Mouse (Mus musculus) heart, postnatal 0 days (tissue): ENCODE measurements around the gene Adgrf5. TPM values are rescaled to one million over a fixed set of nuclear protein-coding genes. Genes with fewer than 3 reads are reported as not detected.
A peak's percentile ranks its signal among the peaks of the same experiment; 100 is the strongest.

ENCODE experiments used
- ATAC-seq: fragments of 200-750 bp; cut with Nextera tagmentation; 2 replicates; pipeline ENCODE4 v1.8.0; 2017; ENCODE audit warnings: low read depth, moderate number of reproducible peaks, moderate library complexity; ENCODE audit not compliant: insufficient read depth
- DNase-seq: peaks from one replicate; pipeline ENCODE4 v3.0.0-alpha.2; 2016; ENCODE audit warnings: low spot score
- H3K27ac ChIP-seq: fragments of 300-500 bp; sonication (generic); 2 replicates; pipeline ENCODE4 v1.5.1; 2014; ENCODE audit warnings: low read depth, mild to moderate bottlenecking
- H3K27me3 ChIP-seq: fragments of 300-500 bp; sonication (generic); 2 replicates; pipeline ENCODE4 v1.6.1; 2014; ENCODE audit warnings: low read length, mixed read lengths; ENCODE audit not compliant: control insufficient read depth, insufficient read depth
- H3K36me3 ChIP-seq: fragments of 300-500 bp; sonication (generic); replicated peaks from 2 replicates; pipeline ENCODE4 v1.6.1; 2014; ENCODE audit warnings: low read length, mixed read lengths; ENCODE audit not compliant: control insufficient read depth, insufficient read depth
- H3K4me1 ChIP-seq: fragments of 300-500 bp; sonication (generic); 2 replicates; pipeline ENCODE4 v1.6.1; 2014; ENCODE audit warnings: antibody characterized with exemption; ENCODE audit not compliant: control insufficient read depth, insufficient read depth
- H3K4me2 ChIP-seq: fragments of 300-500 bp; sonication (generic); 2 replicates; pipeline ENCODE4 v1.6.1; 2014; ENCODE audit warnings: low read depth, mild to moderate bottlenecking, low read length, moderate library complexity
- H3K4me3 ChIP-seq: fragments of 300-500 bp; sonication (generic); 2 replicates; pipeline ENCODE4 v1.5.1; 2014; ENCODE audit warnings: low read depth, low read length
- H3K9ac ChIP-seq: fragments of 300-500 bp; sonication (generic); replicated peaks from 2 replicates; pipeline ENCODE4 v1.6.1; 2014; ENCODE audit warnings: low read depth, low read length, mixed read lengths
- H3K9me3 ChIP-seq: fragments of 300-500 bp; sonication (generic); replicated peaks from 2 replicates; pipeline ENCODE4 v1.6.1; 2016; ENCODE audit warnings: low read length; ENCODE audit not compliant: control insufficient read depth
- CTCF ChIP-seq: IDR thresholded peaks from 2 replicates; pipeline ENCODE4 v1.5.1; 2016; ENCODE audit warnings: antibody characterized with exemption, control low read depth, low read depth
- EP300 ChIP-seq: IDR thresholded peaks from 2 replicates; pipeline ENCODE4 v1.6.1; 2016; ENCODE audit warnings: antibody characterized with exemption, low read depth
- WGBS: fragments of 180-500 bp; shearing (Covaris S2); extraction: QIAGEN DNeasy Blood & Tissue Kit; methylation state at CpG from one replicate; pipeline ENCODE4 v1.1.7; 2014; 5-methylcytosine and 5-hydroxymethylcytosine counted together
- polyA plus RNA-seq: library from polyadenylated mRNA; unstranded; fragments of >200 nt; fragmentation: Nextera tagmentation; extraction: Ambion mirVana; gene quantifications from 2 replicates; pipeline ENCODE4 v1.2.1, GENCODE M21; 2015
- total RNA-seq: library from RNA; depleted of rRNA; stranded (reverse); fragments of >200 nt; gene quantifications from 2 replicates; pipeline ENCODE4 v1.2.3, GENCODE M21; 2014; ENCODE audit warnings: low replicate concordance

The Adgrf5 gene
- total and polyA plus RNA-seq, 2 experiments from 2014 or later: 19.1 to 89.0 TPM

DNA sequence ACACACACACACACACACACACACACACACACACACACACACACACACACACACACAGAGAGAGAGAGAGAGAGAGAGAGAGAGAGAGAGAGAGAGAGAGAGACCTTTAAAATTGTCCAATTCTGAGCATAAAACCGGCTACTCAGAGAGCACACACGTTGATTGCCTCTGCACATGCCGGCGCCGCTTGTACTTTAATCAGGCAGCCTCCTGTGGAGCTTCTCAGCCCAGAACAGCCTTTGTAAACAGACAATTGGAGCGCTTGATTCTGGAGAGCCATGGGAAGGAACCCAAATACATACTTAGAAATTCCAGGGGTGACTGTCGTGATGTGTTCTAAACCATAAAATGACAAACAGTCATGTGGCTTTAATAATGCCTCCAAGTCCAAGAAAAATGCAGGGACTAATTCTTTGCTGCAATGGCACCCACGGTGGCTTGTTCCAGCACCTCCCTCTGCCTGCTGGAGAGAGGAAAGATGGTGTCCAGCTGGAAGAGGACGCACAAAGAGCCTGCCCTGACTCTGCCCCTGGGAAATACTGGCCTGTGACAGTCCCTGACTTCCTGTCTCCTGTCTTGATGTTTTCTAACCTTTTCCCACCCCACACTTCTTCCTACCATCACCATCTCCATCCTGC, 2.2 kb upstream of the Adgrf5 start:
- no peak for DNase-seq
- H3K4me3 ChIP-seq: no peak overlapping the region

GRCm38 (mm10) chr17:43361021-43361420, 770 bp downstream of the Adgrf5 start:
- Histone ChIP-seq H3K9ac (peak overlapping the region; percentile 51), H3K4me1 (peaks cover 18% of the 10 kb centered on the region), H3K27me3 (peaks cover 7% of the 10 kb centered on the region; the same call in 1 of the 2 replicates), H3K4me2 (peak overlapping the region; percentile 55), H3K27ac (peak overlapping the region; percentile 55), H3K9me3 (no peaks in the 10 kb centered on the region), H3K4me3 (peak overlapping the region; percentile 42), H3K36me3 (no peaks in the 10 kb centered on the region)
- TF ChIP-seq CTCF (no peak), EP300 (no peak)
- DNase-seq: no peak
- WGBS: 59% methylated on average over 11 of the region's 11 CpGs
- no peak for ATAC-seq

More for the DNA sequence above, 2.2 kb upstream of the Adgrf5 start:
- 30% methylated on average over 9 of the region's 9 CpGs for WGBS
- Histone ChIP-seq H3K4me2 (peak overlapping the region; percentile 26; the same call in 1 of the 2 replicates), H3K9me3 (no peaks in the 10 kb centered on the region), H3K9ac (no peak overlapping the region), H3K27me3 (peaks cover 7% of the 10 kb centered on the region; the same call in 1 of the 2 replicates), H3K36me3 (no peaks in the 10 kb centered on the region), H3K4me1 (peaks cover 6% of the 10 kb centered on the region; the same call in 1 of the 2 replicates), H3K27ac (no peak overlapping the region)
- no peak for TF ChIP-seq EP300
- TF ChIP-seq CTCF: no peak
- ATAC-seq: no peak

DNA sequence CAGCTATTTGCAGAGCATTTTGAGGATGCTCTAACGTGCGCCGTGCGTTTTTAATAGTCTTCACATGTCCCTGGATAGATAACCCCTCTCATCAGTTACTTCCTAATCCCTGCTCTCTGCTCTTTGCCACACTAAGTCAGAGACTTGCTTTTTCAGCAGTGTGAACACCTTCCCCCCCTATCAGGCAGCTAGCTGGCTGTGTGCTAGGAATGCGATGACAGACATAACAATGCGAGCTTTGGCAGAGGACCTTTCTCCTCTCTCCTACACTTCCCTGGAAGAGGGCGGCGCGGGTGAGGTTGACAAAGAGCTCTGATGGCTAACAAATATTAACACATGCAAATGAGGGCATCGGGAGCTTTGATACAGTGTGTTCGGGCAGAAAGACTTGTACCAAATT, 2.1 kb downstream of the Adgrf5 start:
- Histone ChIP-seq H3K4me1 (peaks cover 28% of the 10 kb centered on the region), H3K27ac (peak overlapping the region; percentile 50), H3K9me3 (no peaks in the 10 kb centered on the region), H3K36me3 (no peaks in the 10 kb centered on the region), H3K9ac (no peak overlapping the region; the same call in 1 of the 2 replicates), H3K4me2 (peak overlapping the region; percentile 55), H3K27me3 (peaks cover 7% of the 10 kb centered on the region; the same call in 1 of the 2 replicates), H3K4me3 (peak overlapping the region; percentile 42)
- TF ChIP-seq EP300 (no peak), CTCF (no peak)
- 11% methylated on average over 11 of the region's 11 CpGs for WGBS
- ATAC-seq (peak; percentile 78; the same call in 1 of the 2 replicates), DNase-seq (peak; percentile 73)

DNA sequence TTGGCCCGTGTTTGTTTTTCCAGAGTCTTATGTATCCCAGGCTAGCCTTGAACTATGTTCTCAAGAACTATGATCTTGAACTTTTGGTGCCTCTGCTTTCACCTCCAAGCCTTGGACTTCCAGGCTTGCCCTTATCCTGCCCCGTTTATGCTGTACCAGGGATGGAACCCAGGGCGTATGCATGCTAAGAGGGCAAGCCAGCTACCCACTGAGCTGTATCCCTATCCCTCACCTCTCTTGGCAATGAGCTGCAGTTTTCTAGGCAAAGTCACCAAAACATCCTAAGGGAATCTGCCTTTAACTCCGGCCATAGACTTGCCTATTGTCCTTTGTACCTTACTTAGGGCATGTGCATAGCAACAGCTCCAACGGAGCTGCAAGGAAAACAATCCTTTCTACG, 2.6 kb downstream of the Adgrf5 start:
- H3K4me2 ChIP-seq: peak overlapping the region; percentile 55

DNA sequence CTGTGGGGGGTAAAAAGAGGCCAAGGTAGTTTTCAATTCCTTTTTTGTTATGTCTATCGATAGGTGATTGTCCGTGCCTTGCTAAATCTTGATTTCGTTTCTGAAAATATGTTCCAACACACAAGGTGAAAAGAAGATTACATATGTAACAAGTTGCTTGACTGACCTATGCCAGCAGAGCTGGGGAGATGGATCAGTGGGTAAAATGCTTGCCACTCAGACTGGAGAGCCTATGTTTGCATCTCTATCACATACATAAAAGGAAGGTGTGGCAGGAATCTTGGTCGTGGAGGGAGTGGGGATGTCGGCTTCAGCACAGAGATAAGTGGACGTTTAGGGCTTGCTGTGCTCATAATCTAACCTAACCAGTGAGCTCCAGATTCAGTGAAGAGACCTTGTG, 3.7 kb downstream of the Adgrf5 start:
- no peak for ATAC-seq
- Histone ChIP-seq H3K36me3 (no peaks in the 10 kb centered on the region), H3K4me2 (no peak overlapping the region), H3K4me3 (no peak overlapping the region), H3K27me3 (peaks cover 7% of the 10 kb centered on the region; the same call in 1 of the 2 replicates), H3K4me1 (peaks cover 28% of the 10 kb centered on the region), H3K27ac (peak overlapping the region; percentile 21; the same call in 1 of the 2 replicates), H3K9ac (no peak overlapping the region), H3K9me3 (no peaks in the 10 kb centered on the region)
- 42% methylated on average over 6 of the region's 6 CpGs for WGBS
- TF ChIP-seq EP300: no peak
- DNase-seq: no peak

More for the DNA sequence above, 2.6 kb downstream of the Adgrf5 start:
- Histone ChIP-seq H3K27me3 (peaks cover 7% of the 10 kb centered on the region; the same call in 1 of the 2 replicates), H3K9me3 (no peaks in the 10 kb centered on the region), H3K4me1 (peaks cover 28% of the 10 kb centered on the region), H3K4me3 (peak overlapping the region; percentile 42), H3K36me3 (no peaks in the 10 kb centered on the region), H3K9ac (no peak overlapping the region), H3K27ac (peak overlapping the region; percentile 50)
- DNase-seq (no peak), ATAC-seq (no peak)
- TF ChIP-seq EP300: no peak
- TF ChIP-seq CTCF: no peak
- 53% methylated on average over 6 of the region's 6 CpGs for WGBS
